Mouse (Mus musculus) kidney, postnatal 4 days (tissue): ENCODE data around the gene Gabrd.
"Not testable (repeated sequence)": the region's sequence is repeated elsewhere in the genome, so short reads cannot be mapped to it uniquely, and the experiment has no call there.

Source experiments
- DNase-seq, 2 experiments: peaks; one replicate each; pipeline ENCODE4 v3.0.0; 2021; ENCODE audit warnings: mixed read lengths in 2 of 2

Gene Gabrd

GRCm38 (mm10) chr4:155397511-155398221, at the start of gene Gabrd:
TSS of gene Gabrd (minus strand) at chr4:155398112.
- peak; percentile 89 for DNase-seq

DNA sequence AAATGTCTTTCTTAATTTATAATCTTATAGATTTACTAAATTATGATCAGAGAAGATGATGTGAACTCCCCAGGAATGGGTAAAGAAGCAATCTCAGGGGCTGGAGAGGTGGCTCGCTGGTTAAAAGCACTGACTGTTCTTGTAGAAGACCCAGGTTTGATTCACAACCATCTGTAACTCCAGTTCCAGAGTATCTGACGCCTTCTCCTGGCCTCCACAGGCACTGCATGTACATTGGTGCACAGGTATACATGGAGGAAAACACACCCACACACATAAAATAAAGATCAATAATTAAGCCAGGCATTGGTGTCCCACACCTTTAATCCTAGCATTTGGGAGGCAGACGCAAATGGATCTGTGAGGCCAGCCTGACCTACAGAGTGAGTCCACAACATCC, 44.9 kb upstream of the Gabrd start:
- no peak for DNase-seq

DNA sequence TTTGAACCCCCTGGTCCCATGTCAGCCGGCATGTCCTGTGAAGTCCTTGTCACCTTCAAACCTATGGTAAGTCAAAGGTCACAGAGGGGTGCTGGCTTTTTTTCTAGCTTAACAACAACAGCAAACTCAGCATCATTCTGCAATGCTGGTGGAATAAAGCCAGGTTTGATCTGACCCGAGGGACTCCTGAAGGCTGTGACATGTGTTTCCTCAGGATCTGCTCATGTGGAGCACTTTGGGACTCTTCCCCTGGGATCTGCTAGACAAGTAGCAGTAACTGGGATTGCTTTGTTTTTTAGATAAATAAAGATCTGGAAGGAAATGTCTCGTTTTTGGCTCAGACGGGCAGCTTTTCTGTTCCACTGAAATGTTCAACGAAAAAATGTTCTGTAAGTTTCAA, 36.1 kb upstream of the Gabrd start:
- no peak for DNase-seq

- no peak for DNase-seq
Observed at GRCm38 (mm10) chr4:155432358-155432757, 34.4 kb upstream of the Gabrd start.

DNA sequence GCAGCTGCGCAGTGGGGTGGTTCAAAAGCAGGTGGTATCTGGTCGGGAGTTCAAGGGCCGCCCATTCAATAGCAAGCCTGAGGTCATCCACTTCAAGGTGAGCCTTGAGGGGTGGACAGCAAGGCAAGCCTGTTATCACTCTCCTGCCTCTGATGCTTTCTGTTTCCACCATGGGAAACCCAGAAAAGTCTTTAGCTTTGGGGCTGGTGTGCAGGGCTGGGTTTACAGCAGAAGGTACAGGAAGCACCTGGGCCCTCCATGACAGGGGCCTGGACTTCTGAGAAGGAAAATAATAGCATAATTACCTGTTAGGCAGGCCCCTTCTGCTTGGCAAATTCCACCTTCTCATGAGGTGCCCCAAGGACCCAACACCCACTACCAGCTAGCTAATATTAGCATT, 31.3 kb upstream of the Gabrd start:
- DNase-seq: no peak

GRCm38 (mm10) chr4:155428442-155428841, 30.5 kb upstream of the Gabrd start:
- no peak for DNase-seq

DNA sequence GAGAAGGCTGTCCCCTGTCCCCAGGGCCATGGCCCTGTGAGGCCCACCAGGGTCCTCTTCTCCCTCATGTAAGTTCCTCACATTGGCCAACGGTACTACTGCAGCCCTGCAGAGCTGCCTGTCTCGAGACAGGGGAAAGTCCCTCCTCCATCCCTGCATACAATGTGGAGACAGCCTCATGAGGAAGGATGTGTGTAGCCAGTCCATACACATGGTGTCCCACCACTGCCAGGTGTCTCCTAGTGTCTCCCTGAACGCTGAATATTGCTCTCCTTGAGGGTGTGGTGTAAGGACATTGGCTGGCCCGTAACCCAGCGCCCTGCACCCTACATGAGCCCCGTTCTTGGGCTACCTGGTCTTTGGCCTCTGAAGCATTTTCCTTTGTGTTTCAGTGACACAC, 28.4 kb upstream of the Gabrd start:
- DNase-seq: no peak

GRCm38 (mm10) chr4:155423988-155424387, 26.1 kb upstream of the Gabrd start:
- DNase-seq: no peak

- not testable (repeated sequence) for DNase-seq
Observed at GRCm38 (mm10) chr4:155421412-155422370, 23.8 kb upstream of the Gabrd start.

- no peak for DNase-seq
Observed at GRCm38 (mm10) chr4:155420137-155420536, 22.2 kb upstream of the Gabrd start.

DNA sequence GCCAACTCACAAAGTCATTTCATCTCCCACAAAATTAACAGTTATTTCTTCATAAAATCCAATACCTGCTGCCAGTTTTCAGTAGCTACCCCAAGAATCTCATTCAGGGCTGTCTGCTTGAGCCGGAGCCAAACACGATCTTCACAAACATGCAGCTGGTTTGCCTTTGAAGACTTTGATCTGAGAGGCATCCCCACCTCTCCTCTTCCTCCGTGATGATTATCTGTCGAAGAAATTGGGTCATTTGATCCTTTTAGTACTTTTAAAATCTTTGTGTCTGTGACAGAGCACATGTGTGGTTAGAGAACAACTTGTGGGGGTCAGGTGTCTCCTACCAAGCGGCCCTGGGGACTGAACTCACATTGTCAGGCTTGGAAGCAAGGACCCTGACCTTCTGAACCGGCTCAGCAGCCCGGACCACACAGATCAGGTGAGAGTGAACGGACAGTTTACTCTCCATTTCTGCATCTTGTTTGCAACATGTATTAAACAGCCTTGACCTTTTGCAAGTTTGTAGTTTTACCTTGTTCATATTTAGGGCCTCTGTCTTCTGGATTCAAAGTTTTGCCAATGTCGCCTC, 16.8 kb upstream of the Gabrd start:
- no peak for DNase-seq

DNA sequence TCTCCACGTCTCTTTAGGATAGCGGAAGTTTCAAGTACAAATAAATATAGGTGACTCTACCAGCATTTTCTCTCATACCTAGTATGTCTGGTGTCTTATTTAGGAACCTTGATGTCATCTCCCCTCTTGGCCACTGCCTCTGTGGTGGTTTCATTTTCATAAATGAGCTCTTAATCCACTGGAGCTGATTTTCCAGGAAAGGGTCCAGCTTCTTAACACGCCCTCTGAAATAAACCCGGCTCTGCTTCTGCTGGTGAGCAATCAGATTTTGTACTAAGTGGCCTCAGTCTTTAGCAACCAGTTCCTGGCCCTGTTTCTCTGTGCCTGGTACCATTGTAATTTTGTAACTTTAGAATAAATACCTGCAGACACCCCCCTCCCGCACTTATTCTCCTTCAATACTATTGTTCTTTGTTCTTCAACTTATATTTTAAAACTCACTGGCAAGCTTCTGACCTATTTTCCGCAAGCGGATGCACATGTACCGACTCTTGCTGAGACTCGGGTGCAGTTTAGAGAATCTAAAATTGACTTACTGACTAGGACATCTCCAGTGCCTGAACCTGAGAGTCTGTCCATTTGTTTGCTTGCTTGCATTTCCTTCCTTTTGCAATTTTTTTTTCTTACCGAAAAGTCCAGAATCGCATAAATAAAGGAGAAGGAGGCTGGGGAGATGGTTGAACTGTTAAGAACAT, 15.9 kb upstream of the Gabrd start:
- no peak for DNase-seq

DNA sequence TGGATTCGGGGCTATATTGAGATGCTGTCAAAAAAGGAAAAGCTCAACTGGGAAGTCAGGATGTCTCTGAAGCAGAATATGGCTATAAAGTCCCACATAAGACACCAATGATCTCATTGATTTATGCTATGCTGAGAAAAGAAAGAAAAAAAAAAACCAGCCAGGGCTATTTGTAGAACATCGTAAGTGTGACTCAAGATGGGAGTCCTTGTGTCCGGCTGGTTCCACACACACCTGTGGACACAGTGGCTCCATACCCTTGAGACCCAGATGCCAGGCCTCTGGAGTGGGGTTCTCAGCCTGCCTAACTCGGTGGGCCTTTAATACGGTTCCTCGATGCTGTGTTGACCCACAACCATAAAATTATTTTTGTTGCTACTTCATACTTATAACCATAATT, 14.2 kb upstream of the Gabrd start:
- DNase-seq: no peak

- DNase-seq: peak; percentile 75 to 82
Observed at GRCm38 (mm10) chr4:155409058-155409776, 11.3 kb upstream of the Gabrd start, which contains the start of gene Cfap74. TSS of gene Cfap74 (plus strand) at chr4:155409190.

DNA sequence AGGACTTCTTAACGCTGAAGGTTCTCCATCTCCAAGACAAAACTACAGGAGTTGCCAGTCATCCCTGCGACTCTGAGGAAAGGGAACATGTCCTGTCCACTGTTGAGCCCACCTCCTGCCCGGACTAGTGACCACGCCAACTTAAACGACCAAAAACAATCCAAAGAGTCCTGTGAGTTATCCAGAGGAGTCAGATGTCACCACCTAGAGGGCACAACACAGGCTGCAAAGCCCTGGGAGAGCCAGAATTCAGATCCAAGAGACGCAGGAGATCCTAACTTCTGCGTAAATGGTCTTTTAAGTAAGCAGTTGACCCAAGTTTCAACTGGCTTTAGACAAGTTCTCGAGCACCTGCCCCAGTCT, 10.8 kb upstream of the Gabrd start:
- no peak for DNase-seq

DNA sequence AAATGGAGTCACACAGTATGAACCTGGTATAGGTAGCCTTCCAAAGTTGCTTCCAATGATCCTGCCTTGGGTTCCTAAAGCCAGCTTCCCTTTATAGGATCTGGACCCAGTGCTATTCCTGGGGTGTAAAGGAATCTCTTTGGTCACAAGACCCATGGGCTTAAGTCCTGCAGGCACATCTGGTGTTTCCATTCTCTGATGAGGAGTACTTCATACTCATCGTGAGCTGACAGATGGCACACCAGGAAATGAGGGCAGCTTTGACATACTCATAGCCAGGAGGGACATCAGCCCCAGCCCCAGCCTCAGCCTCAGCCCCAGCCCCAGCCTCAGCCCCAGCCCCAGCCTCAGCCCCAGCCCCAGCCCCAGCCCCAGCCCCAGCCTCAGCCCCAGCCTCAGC, 4.6 kb upstream of the Gabrd start:
- no peak for DNase-seq

- no peak for DNase-seq
Observed at GRCm38 (mm10) chr4:155401121-155401520, 3.2 kb upstream of the Gabrd start.

- DNase-seq: peak in 1 of 2 experiments; percentile 8
Observed at GRCm38 (mm10) chr4:155398222-155398540, 269 bp upstream of the Gabrd start.

DNA sequence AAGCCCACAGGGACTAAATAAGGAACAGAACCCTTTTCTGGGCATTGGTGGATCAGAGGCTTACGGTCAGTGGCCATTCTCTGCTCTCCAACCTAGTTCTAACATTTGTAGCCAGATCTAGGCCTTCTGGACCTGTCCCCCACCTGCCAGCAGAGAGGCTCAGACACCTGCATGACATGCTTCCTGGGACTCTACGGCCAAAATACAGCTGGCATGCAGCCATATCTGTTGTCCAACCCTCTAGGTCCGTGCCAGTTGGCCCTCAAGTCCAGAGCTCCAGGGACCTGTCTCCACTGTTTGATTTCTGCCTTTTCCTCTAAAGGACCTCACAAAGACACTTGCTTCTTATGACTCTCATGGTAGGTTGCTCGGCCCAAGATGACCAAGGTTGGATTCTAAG, 1.2 kb downstream of the Gabrd start:
- DNase-seq: no peak

GRCm38 (mm10) chr4:155395471-155395870, 2.4 kb downstream of the Gabrd start:
- DNase-seq: no peak

GRCm38 (mm10) chr4:155387166-155387565, 10.7 kb downstream of the Gabrd start:
- no peak for DNase-seq

DNA sequence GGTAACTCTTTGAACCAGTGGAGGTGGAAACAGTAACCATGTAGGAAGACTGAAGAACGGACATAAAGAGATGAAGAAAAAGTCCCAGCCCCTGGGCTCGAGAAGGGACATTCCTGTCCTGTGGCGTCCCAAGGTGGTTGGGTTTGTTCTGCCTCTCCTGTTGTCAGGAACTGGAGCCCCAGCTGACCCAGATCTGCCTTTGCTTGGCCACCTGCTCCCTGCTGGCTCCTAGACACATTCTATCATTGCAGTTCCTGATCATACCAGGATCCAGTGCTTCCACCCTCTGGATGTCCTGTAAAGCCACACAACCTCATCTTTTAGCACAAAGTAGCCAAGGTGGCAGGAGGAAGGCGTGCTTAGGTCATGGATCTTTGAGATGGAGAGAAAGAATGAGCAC, 14.6 kb downstream of the Gabrd start:
- no peak for DNase-seq

GRCm38 (mm10) chr4:155382752-155383151, 15.2 kb downstream of the Gabrd start:
- DNase-seq: no peak
